Mouse (Mus musculus): Measurements from ENCODE around the gene Tent4a.

DNA sequence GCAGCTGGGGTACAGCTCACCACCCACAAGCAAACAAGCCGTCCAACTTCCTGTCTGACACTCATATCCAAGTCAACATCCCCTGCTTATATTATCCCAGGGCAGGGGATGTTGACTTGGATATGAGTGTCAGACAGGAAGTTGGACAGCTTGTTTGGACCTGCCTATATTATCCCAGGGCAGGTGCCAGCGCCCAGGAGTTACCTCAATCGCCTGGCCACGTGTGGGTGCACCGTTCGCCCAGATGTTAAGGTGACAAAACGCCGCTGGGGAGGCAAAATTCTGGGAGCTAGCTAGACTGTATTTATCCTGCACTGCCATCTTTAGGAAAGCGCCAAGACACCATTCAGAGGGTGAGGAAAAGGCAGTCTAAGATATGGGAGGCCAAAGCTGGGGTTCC is 44.6 kb downstream of the Tent4a start:
- TF ChIP-seq POLR2A (IDR thresholded peaks at IDR 0.05; ENCODE audit: borderline replicate concordance, insufficient read depth, low read length): no peak
- no peak for TF ChIP-seq CTCF (IDR thresholded peaks at IDR 0.05; ENCODE audit: borderline replicate concordance, insufficient read depth, low read depth, low read length)

Measured in cerebellum, adult 2 months (tissue).